Mouse (Mus musculus) heart, embryonic 13.5 days (tissue): ENCODE data around the gene Sv2c. TPM values are rescaled to one million over a fixed set of nuclear protein-coding genes. Genes with fewer than 3 reads are reported as not detected.
A peak's percentile ranks its signal among the peaks of the same experiment; 100 is the strongest.

ENCODE experiments used
- ATAC-seq: fragments of 200-750 bp; cut with Nextera tagmentation; 2 replicates; pipeline ENCODE4 v1.8.0; 2017; ENCODE audit warnings: moderate TSS enrichment; ENCODE audit not compliant: insufficient number of reproducible peaks, low FRiP score, low TSS enrichment; ENCODE audit errors: extremely low read depth
- H3K27ac ChIP-seq: fragments of 300-500 bp; sonication (generic); replicated peaks from 2 replicates; pipeline ENCODE4 v1.5.1; 2015; ENCODE audit warnings: moderate library complexity, mild to moderate bottlenecking, inconsistent platforms
- H3K27me3 ChIP-seq: fragments of 300-500 bp; sonication (generic); replicated peaks from 2 replicates; pipeline ENCODE4 v1.6.1; 2015; ENCODE audit warnings: mild to moderate bottlenecking, inconsistent platforms
- H3K36me3 ChIP-seq: fragments of 300-500 bp; sonication (generic); 2 replicates; pipeline ENCODE4 v1.6.1; 2015; ENCODE audit warnings: mild to moderate bottlenecking, inconsistent platforms
- H3K4me1 ChIP-seq: fragments of 300-500 bp; sonication (generic); 2 replicates; pipeline ENCODE4 v1.6.1; 2015; ENCODE audit warnings: inconsistent platforms
- H3K4me2 ChIP-seq: fragments of 300-500 bp; sonication (generic); 2 replicates; pipeline ENCODE4 v1.6.1; 2015; ENCODE audit warnings: inconsistent platforms, mild to moderate bottlenecking, moderate library complexity
- H3K4me3 ChIP-seq: fragments of 300-500 bp; sonication (generic); 2 replicates; pipeline ENCODE4 v1.5.1; 2015; ENCODE audit warnings: moderate library complexity, mild to moderate bottlenecking, inconsistent platforms
- H3K9ac ChIP-seq: fragments of 300-500 bp; sonication (generic); 2 replicates; pipeline ENCODE4 v1.6.1; 2015; ENCODE audit warnings: inconsistent platforms, mild to moderate bottlenecking, moderate library complexity
- H3K9me3 ChIP-seq: fragments of 300-500 bp; sonication (generic); 2 replicates; pipeline ENCODE4 v1.6.1; 2016; ENCODE audit warnings: inconsistent platforms
- WGBS: fragments of 180-500 bp; shearing (Covaris S2); methylation state at CpG from one replicate; pipeline ENCODE4 v1.1.7; 2015; ENCODE audit warnings: mixed read lengths; 5-methylcytosine and 5-hydroxymethylcytosine counted together
- polyA plus RNA-seq: library from polyadenylated mRNA; unstranded; fragments of >200 nt; fragmentation: Nextera tagmentation; extraction: Ambion mirVana; gene quantifications from 2 replicates; pipeline ENCODE4 v1.2.1, GENCODE M21; 2015

The Sv2c gene
- polyA plus RNA-seq, 1 experiment from 2014 or later = 0.99 TPM

GRCm38 (mm10) chr13:96045396-96045795, 87.0 kb downstream of the Sv2c start:
- Histone ChIP-seq H3K4me2 (no peak overlapping the region), H3K27me3 (no peaks in the 10 kb centered on the region), H3K27ac (no peak overlapping the region), H3K4me1 (no peaks in the 10 kb centered on the region), H3K9ac (no peak overlapping the region), H3K36me3 (no peaks in the 10 kb centered on the region), H3K9me3 (no peaks in the 10 kb centered on the region), H3K4me3 (no peak overlapping the region)
- WGBS = 60% methylated on average over 5 of the region's 5 CpGs
- ATAC-seq = no peak

GRCm38 (mm10) chr13:96040275-96041042, 91.9 kb downstream of the Sv2c start:
- H3K4me2 ChIP-seq = no peak overlapping the region
- ATAC-seq = no peak
- no peaks in the 10 kb centered on the region for H3K9me3 ChIP-seq
- H3K27me3 ChIP-seq = no peaks in the 10 kb centered on the region
- H3K4me3 ChIP-seq = no peak overlapping the region
- no peaks in the 10 kb centered on the region for H3K36me3 ChIP-seq
- 67% methylated on average over 11 of the region's 11 CpGs for WGBS
- H3K27ac ChIP-seq = no peak overlapping the region
- no peak overlapping the region for H3K9ac ChIP-seq
- no peaks in the 10 kb centered on the region for H3K4me1 ChIP-seq

DNA sequence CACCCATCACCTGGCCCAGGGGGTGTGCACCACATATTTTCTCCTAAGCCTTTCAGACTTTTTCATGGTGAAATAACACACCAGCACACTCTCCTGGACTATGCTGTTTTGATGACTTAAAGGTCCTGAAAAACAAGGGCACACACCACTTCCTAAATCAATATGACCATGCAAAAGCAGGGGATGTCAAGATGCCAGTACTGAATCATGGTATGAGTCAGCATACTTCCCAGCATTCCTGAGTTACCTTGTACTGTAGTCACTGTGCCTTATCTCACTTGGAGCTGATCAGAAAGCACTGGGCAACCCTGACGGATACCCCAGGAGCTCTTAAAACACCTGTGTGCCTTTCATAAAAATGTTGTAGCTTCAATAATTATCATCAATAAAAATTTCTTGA, 92.8 kb downstream of the Sv2c start:
- no peaks in the 10 kb centered on the region for H3K9me3 ChIP-seq
- H3K9ac ChIP-seq = no peak overlapping the region
- H3K4me2 ChIP-seq = no peak overlapping the region
- WGBS = 41% methylated on average over 1 of the region's 1 CpGs
- H3K4me3 ChIP-seq = no peak overlapping the region
- H3K27ac ChIP-seq = no peak overlapping the region
- no peaks in the 10 kb centered on the region for H3K4me1 ChIP-seq
- no peak for ATAC-seq
- H3K36me3 ChIP-seq = no peaks in the 10 kb centered on the region
- no peaks in the 10 kb centered on the region for H3K27me3 ChIP-seq

DNA sequence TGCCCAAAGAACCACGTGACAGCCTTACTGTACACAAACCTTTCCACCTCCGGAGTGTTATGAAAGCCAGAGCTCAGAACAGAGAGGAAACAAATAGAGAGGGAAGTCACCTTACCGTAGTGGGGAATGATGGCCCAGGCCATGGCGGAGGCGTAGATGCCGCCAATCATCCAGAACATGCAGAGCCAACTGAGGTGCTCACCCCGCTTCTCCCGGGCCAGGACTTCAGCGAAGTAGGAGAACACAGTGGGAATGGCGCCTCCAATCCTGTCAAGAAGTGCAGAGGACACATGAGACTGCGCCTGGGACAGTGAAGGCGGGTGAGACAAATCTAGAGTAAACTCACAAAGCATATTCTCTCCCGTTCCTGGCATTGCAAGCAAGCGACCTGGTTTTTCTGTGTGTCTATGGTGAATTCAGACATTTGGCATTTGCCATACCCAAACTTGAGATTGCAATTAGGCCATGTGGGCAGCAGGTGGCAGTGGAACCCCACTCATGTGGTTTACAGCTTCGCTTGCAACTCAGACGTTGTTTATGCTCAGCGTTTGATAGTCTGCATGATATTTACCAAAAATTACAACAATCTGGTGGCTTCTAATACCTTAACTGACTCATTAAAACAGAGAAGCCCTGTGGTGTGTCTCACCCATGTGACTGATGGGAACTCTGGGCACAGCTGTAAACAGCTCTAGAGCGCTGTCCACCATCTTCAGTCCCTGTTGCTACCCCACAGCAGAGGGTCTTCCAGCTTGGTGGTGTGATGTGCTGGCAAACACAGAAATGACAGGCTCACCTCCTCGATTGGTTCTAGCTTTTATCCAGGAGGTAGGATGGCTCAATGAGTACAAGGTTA, 101.8 kb downstream of the Sv2c start:
- H3K27ac ChIP-seq = no peak overlapping the region
- 52% methylated on average over 19 of the region's 19 CpGs for WGBS
- H3K4me1 ChIP-seq = no peaks in the 10 kb centered on the region
- no peak overlapping the region for H3K4me3 ChIP-seq
- H3K36me3 ChIP-seq = no peaks in the 10 kb centered on the region
- no peaks in the 10 kb centered on the region for H3K27me3 ChIP-seq
- no peaks in the 10 kb centered on the region for H3K9me3 ChIP-seq
- ATAC-seq = no peak
- 0 out of 2 replicates have a peak overlapping the region, but pooled peaks have one; percentile 32 for H3K4me2 ChIP-seq
- no peak overlapping the region for H3K9ac ChIP-seq

DNA sequence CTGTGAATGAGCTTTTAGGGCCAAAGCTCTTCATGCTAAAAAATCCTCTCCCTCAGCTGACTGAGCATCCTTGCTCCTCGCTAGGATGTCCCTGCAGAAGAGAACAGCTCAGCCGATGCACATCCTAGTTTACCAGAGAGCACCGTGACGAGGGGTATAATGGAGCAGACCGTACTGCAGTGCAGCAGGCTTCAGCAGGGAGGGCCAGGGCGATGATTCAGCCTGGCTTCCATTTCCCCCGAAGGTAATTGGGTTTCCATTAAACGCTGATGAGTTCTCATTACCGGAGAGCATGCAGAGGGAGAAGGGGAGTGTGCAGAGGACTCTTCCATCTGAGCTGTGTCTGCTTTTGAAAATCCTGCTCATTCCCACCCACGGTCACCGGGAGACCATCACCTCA, 108.5 kb downstream of the Sv2c start:
- WGBS = 76% methylated on average over 11 of the region's 11 CpGs
- ATAC-seq = no peak
- no peaks in the 10 kb centered on the region for H3K27me3 ChIP-seq

GRCm38 (mm10) chr13:96015516-96015915, 116.9 kb downstream of the Sv2c start:
- 87% methylated on average over 3 of the region's 3 CpGs for WGBS
- no peak for ATAC-seq

More for the DNA sequence above, 108.5 kb downstream of the Sv2c start:
- H3K4me1 ChIP-seq = no peaks in the 10 kb centered on the region
- H3K36me3 ChIP-seq = no peaks in the 10 kb centered on the region
- H3K27ac ChIP-seq = no peak overlapping the region
- no peak overlapping the region for H3K4me2 ChIP-seq
- no peaks in the 10 kb centered on the region for H3K9me3 ChIP-seq
- H3K9ac ChIP-seq = no peak overlapping the region
- H3K4me3 ChIP-seq = no peak overlapping the region

GRCm38 (mm10) chr13:96010861-96011511, 121.4 kb downstream of the Sv2c start:
- Histone ChIP-seq H3K4me1 (0 out of 2 replicates have a peak, but pooled peaks cover 3% of the 10 kb centered on the region), H3K36me3 (no peaks in the 10 kb centered on the region), H3K27me3 (no peaks in the 10 kb centered on the region), H3K9me3 (no peaks in the 10 kb centered on the region), H3K27ac (no peak overlapping the region), H3K4me3 (no peak overlapping the region), H3K9ac (no peak overlapping the region), H3K4me2 (peak overlapping the region; percentile 32; the same call in 1 of the 2 replicates)
- ATAC-seq = no peak
- 34% methylated on average over 11 of the region's 11 CpGs for WGBS

More at GRCm38 (mm10) chr13:96015516-96015915, 116.9 kb downstream of the Sv2c start:
- Histone ChIP-seq H3K27me3 (no peaks in the 10 kb centered on the region), H3K27ac (no peak overlapping the region), H3K4me3 (no peak overlapping the region), H3K4me2 (no peak overlapping the region), H3K9ac (no peak overlapping the region), H3K9me3 (no peaks in the 10 kb centered on the region), H3K4me1 (0 out of 2 replicates have a peak, but pooled peaks cover 2% of the 10 kb centered on the region), H3K36me3 (no peaks in the 10 kb centered on the region)

- no peak overlapping the region for H3K27ac ChIP-seq
- H3K4me3 ChIP-seq = no peak overlapping the region
- no peaks in the 10 kb centered on the region for H3K36me3 ChIP-seq
- no peak overlapping the region for H3K4me2 ChIP-seq
- no peaks in the 10 kb centered on the region for H3K9me3 ChIP-seq
- ATAC-seq = no peak
- no peak overlapping the region for H3K9ac ChIP-seq
- H3K27me3 ChIP-seq = no peaks in the 10 kb centered on the region
- 0 out of 2 replicates have a peak, but pooled peaks cover 3% of the 10 kb centered on the region for H3K4me1 ChIP-seq
- 76% methylated on average over 9 of the region's 9 CpGs for WGBS
These were observed 123.4 kb downstream of the Sv2c start for GRCm38 (mm10) chr13:96008975-96009374.

DNA sequence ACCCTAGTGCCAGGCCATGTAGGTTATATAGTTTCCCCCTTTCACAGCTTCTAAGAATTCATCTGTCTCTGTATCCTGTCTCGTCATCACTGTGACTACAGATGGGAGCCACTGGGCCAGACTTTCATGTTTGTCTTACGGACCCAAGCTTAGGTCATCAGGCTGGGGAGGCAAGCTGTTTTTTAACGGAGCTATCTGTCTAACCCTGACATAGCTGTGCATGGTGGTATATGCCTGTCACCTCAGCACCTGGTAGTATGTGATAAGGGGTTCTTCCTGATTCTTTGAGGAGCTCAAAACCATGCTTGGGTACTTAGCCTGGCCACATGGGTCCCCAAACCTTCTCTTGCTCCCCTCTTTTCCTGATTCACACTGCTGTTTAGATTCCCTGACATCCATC, 124.2 kb downstream of the Sv2c start:
- WGBS = 46% methylated on average over 3 of the region's 3 CpGs
- Histone ChIP-seq H3K36me3 (no peaks in the 10 kb centered on the region), H3K9me3 (no peaks in the 10 kb centered on the region), H3K9ac (no peak overlapping the region), H3K4me3 (no peak overlapping the region), H3K27ac (no peak overlapping the region), H3K4me1 (0 out of 2 replicates have a peak, but pooled peaks cover 3% of the 10 kb centered on the region), H3K4me2 (no peak overlapping the region), H3K27me3 (no peaks in the 10 kb centered on the region)
- ATAC-seq = no peak

DNA sequence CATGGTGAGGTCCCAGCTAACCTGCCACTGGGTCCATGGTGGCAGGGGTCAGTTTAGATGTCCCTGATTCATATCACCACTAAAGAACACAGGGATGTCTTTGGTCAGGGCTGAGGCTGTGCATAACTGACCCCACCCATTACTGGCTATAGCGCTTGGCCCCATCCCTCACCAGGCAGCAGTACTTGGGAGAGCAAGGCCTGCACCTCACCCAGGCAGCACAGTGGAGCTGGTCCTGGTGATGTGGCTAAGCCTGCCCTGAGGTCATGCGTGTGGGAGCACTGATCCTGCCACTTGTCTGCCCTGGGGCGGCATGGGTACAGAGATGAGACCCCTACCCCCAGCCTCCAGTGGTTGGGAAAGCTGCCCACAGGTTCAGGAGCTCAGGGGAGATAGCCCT, 128.8 kb downstream of the Sv2c start:
- Histone ChIP-seq H3K27ac (no peak overlapping the region), H3K36me3 (no peaks in the 10 kb centered on the region), H3K9ac (no peak overlapping the region), H3K27me3 (no peaks in the 10 kb centered on the region), H3K9me3 (no peaks in the 10 kb centered on the region), H3K4me3 (no peak overlapping the region), H3K4me2 (no peak overlapping the region), H3K4me1 (no peaks in the 10 kb centered on the region)
- ATAC-seq = no peak
- 71% methylated on average over 3 of the region's 3 CpGs for WGBS

DNA sequence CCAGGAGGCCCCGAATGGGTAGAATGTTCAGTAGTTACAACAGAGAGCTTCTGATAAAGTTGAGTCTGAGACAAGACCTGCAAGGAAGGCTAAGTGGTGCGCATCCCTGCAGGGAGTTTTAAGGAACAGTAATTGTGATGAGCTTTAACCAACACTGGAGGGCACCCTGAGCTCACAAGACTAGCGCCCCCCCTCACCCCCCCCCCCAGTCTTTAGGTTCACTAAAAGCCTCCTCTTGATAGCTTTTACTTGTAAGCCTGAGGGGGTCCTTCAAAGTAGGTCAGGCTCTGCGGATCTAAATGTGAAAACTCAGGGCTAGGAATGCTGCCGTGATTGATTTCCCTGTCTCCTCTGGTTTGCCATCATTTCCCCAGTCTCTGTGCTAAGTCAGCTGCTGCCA, 129.9 kb downstream of the Sv2c start:
- WGBS = 29% methylated on average over 5 of the region's 5 CpGs
- Histone ChIP-seq H3K27ac (no peak overlapping the region), H3K4me1 (no peaks in the 10 kb centered on the region), H3K36me3 (no peaks in the 10 kb centered on the region), H3K9me3 (no peaks in the 10 kb centered on the region), H3K4me3 (no peak overlapping the region), H3K27me3 (no peaks in the 10 kb centered on the region), H3K4me2 (no peak overlapping the region), H3K9ac (no peak overlapping the region)
- ATAC-seq = no peak
